Mouse (Mus musculus) cortical plate, adult 2 months (tissue): ENCODE measurements at regions not wholly inside any gene's neighbourhood (a gene's known extent, or its start where the extent isn't known, plus 50 kb on each side); places are given as distances from the start of the nearest gene placed in this dataset.

Experiments used
- CTCF ChIP-seq: fragments of 200-500 bp; IDR thresholded peaks from 2 replicates; pipeline ENCODE4 v1.5.1; 2011; ENCODE audit warnings: mild to moderate bottlenecking, control low read depth, low read length; ENCODE audit not compliant: insufficient read depth; ENCODE audit errors: extremely low read depth
- POLR2A ChIP-seq: fragments of 200-500 bp; IDR thresholded peaks from 2 replicates; pipeline ENCODE4 v1.6.1; 2011; ENCODE audit warnings: mild to moderate bottlenecking, low read length, control low read depth; ENCODE audit not compliant: insufficient read depth; ENCODE audit errors: extremely low read depth

GRCm38 (mm10) chr4:95184180-95184579 is 132.2 kb upstream of the Jun start:
- no peak for TF ChIP-seq CTCF
- no peak for TF ChIP-seq POLR2A
